Mouse (Mus musculus): ENCODE results near the gene Ccp110.

Ccp110 gene

DNA sequence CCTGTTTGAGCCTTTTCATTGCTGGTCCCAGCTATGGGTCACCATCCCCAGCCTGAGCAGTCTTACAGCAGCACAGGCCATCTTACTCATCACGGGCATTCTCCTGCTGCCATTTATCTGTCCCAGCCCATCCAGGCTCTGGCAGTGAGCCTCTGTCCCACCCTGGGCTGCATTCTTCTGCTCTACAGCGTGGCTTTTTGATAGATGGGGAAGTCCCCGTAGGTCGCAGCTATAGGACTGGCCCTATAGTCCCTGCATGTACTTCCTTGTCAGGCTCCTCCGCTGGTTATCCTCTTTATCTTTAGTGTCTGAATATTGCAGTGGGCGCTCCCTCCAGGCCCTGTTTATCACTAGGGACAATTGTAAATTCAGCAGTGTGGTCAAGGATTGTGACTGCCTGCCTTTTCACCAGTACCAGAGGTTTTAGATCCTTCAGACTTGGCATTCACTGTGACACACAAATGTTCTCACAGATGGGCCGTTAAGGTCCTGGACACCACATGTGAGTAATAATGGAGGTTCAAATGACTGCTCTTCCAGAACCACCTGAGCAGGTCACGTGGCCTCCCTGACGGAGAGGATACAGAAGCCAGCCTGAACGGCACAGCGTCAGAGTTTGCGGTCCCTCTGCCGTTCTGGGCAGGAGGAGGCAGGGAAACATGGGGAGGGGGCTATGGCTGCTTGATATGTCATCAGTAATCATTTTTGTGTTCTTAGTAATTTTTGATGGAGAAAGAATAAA, 16.7 kb downstream of the Ccp110 start:
- no peak for DNase-seq (ENCODE audit: low spot score in 2 of 2)

GRCm38 (mm10) chr7:118731781-118732180, 19.4 kb downstream of the Ccp110 start:
- no peak for DNase-seq (ENCODE audit: low spot score in 2 of 2)

- DNase-seq (ENCODE audit: low spot score in 2 of 2) = no peak
Observed at GRCm38 (mm10) chr7:118733225-118733624, 20.9 kb downstream of the Ccp110 start.

GRCm38 (mm10) chr7:118738730-118739129, 26.4 kb downstream of the Ccp110 start:
- DNase-seq (ENCODE audit: low spot score in 2 of 2) = no peak

DNA sequence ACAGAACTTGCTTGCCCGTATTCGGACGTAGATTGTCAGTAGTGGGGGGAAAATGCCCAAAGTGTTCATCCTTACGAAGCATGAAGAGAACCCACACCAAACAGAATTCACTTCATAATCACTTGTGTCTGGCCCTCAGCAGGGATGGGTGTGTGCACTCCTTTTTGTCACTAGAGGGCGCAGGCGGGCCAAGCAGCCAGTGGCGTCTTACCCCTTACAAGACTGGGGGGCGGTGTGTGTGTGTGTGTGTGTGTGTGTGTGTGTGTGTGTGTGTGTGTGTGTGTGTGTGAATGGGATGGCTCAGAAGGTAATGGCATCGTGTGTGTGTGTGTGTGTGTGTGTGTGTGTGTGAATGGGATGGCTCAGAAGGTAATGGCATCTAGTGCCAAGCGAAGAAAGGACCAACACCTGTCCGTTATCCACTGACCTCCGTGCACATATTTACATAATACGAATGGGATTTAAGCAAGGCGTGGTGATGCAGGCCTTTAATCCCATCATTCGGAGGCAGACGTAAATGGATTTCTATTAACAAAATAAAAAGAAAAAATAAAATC, 27.7 kb downstream of the Ccp110 start, which contains the start of gene Vps35l:
Gene Vps35l (plus strand): TSS at position 252 of the 557 bp plus-strand sequence.
- DNase-seq (ENCODE audit: low spot score in 2 of 2) = peak; percentile 49 to 81

DNA sequence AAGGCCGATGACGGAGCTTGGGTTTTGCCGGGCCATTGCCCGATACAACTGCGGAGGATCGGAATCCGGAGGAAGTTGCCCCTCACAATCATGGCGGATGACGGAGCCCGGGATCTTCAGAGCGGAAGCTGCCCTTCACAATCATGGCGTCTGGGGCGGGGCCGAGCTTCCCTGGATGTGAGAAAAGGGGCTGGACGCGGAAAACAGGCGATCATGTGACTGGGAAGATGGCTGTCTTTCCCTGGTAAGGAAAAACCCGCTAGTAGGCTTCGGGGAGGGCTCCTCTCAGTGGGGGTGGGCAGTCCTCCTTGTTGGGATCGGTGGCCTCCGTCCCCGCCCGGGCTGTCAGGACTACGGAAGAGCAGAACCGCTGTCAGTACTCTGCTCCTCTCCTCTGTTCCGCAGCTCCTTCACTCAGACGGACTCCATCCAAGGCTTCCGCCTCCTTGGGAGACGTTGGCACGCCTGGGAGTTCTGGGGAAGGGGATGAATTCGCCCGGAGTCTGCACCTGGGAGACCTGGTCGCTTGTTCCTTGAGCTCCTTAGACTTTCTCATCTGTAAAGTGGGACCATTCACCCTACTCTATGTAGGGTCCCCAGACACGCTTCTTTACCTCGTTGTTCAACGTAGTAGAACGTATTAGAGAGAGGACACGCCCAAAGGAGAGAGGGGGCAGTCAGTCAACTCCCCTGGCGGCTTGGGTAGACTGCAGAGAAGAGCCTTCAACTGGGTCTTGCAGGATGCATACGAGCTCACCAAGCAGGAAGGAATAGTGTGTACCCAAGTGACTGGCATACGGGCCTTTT, 28.4 kb downstream of the Ccp110 start:
- DNase-seq (ENCODE audit: low spot score in 2 of 2) = peak; percentile 92 to 99

DNA sequence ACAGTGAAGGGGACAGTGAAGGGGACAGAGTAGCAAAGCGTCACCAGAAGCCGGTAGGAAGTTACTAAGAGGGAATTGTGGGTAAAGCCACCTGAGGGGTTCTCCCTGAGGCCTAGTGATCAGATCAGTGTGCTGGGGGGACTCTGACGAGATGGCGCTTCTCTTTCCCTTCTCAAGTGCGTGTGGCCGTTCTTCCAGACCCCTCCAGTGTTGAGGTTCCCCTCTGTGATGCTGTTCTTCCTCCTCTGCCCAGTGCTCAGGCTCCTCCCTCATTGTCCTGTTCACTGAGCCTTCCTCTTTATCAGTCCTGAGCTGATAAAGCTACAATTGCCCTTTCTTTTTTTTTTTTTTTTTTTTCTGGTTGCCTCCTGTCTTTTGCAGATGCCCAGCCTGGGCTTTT, 29.9 kb downstream of the Ccp110 start:
- no peak for DNase-seq (ENCODE audit: low spot score in 2 of 2)

DNA sequence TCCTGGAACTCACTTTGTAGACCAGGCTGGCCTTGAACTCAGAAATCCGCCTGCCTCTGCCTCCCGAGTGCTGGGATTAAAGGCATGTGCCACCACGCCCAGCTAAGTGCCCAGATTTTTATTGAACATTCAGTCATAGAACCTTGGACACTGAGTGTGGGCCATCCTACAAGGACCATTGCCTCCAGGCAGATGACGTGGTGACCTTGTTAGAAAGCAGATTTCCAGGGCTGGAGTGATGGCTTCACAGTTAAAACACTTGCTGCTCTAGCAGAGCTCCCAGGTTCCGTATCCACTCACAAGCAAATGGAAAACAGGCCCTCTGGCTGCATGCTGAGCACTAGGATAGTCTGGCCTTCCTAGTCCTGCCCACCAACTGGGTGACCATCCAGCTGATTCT, 32.4 kb downstream of the Ccp110 start:
- DNase-seq (ENCODE audit: low spot score in 2 of 2) = no peak

DNA sequence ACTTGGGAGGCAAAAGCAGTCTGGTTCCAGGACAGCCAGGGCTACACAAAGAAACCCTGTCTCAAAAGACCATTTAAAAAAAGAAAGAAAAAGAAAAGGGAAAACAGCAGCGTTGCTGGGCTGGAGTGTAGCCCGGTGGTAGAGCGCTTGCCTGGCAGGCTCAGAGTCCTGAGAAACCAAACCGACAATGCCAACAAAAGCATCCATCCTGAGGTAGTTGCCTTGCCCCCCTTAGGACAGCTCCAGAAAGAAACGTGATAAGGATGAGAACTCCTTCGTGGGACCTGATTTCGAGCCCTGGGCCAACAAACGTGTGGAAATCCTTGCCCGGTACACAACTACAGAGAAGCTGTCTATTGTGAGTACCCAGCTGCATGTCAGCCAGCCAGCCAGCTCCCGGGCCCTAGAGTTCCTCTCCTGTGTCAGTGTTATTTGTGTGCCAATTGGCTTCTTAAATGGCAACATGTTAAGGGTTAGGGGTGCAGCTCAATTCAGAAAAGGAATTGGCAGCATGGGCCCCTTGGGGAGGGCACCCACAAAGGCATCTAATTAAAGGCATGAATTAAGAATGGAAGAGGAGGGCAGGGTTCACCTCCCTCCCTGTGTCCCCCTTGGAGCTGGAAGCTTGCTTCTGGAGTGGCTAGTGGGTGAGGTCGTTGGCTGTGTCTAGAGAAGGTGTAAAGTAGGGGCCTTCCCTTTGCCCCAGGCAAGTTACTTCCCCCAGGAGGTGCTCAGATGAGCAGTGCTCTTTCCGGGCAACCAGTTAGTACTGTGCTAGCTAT, 35.7 kb downstream of the Ccp110 start:
- DNase-seq (ENCODE audit: low spot score in 2 of 2) = no peak

GRCm38 (mm10) chr7:118749706-118750105, 37.4 kb downstream of the Ccp110 start:
- no peak for DNase-seq (ENCODE audit: low spot score in 2 of 2)

DNA sequence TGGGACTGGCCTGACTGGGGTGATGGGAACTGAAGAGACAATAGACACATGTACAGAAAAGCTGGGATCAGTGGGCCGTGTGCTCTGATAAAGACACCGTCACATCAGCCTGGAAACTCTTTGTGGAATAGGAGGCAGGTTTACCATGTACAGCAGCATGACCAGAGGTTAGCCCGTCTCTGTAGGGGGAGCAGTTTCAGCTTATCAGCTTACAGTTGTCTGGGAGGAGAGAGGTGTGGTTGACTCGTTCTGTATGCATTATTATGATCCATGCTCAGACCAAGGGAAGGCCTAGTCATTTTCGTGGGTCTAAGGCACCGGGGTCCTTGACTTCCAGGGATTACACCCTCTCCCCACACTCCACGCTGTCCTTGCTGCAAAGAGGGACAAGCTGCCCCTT, 39.3 kb downstream of the Ccp110 start:
- DNase-seq (ENCODE audit: low spot score in 2 of 2) = no peak

DNA sequence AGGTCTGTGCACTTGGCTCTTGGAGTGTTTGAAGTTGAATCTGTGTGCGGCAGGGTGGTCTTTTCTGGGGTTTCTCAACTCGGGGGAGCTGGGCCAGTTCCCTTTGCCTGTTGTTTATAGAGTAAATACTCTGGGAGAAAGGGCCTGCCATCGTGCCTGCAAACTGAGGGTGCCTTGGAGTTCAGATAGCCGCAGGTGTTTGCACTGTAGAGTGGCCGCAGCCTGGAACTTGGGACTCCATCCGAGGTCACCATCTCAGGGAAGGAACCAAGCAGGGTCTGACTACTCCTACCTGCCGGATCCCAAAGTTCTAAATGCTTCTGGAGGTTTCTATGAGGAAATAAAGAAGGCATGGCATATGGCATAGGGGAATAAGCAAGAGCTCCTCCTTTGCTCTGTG, 43.4 kb downstream of the Ccp110 start:
- DNase-seq (ENCODE audit: low spot score in 2 of 2) = no peak

DNA sequence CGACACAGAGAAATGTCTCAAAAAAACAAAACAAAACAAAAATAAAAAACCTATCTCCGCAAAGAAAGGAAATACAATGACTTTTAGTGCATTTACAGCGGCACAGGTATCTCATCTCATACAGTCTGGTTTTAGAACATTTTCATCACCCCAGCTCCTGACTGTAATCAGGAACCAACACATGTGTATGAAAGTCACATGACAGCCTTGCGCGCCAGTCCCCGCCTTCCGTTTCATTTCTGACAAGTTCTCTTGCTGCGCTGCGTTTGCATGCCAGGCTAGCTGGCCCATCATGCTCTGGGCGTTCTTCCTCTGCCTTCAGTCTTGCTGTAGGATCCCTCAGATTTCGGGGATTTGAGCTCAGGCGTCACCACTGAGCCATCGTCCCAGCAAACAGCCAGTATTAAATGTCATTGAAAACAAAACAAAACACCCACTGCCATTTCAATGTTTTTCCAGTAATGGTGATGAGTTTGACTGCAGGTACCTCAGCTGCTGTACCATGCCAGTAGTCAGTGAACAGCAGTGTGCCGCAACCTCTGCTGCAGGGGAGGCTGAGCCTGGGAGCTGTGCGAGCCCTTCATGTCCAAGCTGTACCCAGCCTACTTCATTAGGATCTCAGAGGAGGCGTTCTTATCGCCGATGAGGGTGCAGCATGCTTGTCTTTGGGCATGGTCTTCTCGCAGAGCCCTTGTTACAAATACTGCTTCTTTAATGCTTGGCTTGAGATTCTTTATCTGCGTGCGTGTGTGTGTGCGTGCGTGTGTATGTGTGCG, 44.3 kb downstream of the Ccp110 start:
- no peak for DNase-seq (ENCODE audit: low spot score in 2 of 2)

DNA sequence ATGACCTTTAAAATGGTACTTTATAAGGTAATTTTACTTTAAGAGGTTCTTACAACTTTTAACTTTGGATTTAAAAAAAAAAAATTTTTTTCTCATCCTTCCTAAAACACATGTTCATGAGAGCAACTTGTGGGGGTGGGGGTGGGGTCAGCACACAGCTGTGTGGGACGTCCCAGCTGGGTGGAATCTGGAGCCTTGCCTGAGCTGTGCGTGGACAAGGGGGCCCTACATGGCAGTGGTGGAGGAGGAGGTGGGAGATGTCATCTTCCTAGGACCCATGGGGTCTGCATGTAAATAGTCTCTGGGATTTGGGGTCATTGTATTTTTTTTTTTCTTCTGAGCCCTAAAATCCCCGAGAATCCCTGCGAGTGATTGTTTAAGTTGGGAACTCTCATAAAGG, 46.0 kb downstream of the Ccp110 start:
- no peak for DNase-seq (ENCODE audit: low spot score in 2 of 2)

DNA sequence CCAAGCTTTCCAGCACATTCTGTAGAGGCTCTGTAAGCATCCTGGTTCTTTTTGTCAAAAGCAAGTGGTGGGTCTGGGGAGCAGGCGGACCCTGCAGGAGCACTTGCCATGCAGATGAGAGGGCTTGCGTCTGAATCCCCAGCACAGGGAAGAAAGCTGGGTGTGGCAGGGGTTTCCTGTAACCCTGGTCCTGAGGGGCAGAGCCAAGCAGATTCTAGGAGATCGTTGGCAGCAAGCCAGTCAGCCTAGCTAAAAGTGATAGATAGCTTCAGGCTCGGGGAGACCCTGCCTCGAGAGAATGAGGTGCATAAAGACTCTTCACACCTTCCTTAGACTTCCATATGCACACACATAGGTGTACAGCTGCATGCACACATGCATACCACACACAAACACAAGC, 47.0 kb downstream of the Ccp110 start:
- DNase-seq (ENCODE audit: low spot score in 2 of 2) = no peak

GRCm38 (mm10) chr7:118763939-118764338, 51.6 kb downstream of the Ccp110 start:
- DNase-seq (ENCODE audit: low spot score in 2 of 2) = no peak

- DNase-seq (ENCODE audit: low spot score in 2 of 2) = no peak
Observed at GRCm38 (mm10) chr7:118764725-118765124, 52.4 kb downstream of the Ccp110 start.

DNA sequence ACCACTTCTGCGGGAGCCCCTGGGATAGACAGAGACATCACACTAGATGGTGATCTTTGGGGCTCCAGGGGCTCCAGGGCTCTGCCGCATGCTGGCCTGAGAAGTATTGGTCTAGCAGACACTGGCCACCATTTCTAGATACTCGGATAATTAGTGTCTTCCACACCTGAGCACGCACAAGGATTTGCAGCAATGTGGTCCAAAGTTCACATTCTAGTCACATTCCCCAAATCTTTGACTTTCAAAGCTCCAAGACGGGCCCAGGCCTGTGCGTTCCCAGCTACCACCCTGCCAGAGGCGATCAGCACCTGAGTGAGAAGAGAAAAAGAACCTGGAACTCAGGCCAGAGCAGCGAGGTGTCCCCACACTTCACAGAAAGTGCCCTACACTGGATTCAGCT, 53.3 kb downstream of the Ccp110 start:
- DNase-seq (ENCODE audit: low spot score in 2 of 2) = no peak

- DNase-seq (ENCODE audit: low spot score in 2 of 2) = no peak
Observed at GRCm38 (mm10) chr7:118766119-118766833, 53.9 kb downstream of the Ccp110 start.

GRCm38 (mm10) chr7:118766834-118767224, 54.5 kb downstream of the Ccp110 start:
- no peak for DNase-seq (ENCODE audit: low spot score in 2 of 2)

- no peak for DNase-seq (ENCODE audit: low spot score in 2 of 2)
Observed at GRCm38 (mm10) chr7:118769208-118769607, 56.9 kb downstream of the Ccp110 start.
